Mouse (Mus musculus) cerebral cortex, adult 2 months (tissue): ENCODE data around the gene Stpg4.

Experiments
- WGBS: fragments of 180-500 bp; shearing (Covaris S2); methylation state at CpG from one replicate; pipeline ENCODE4 v1.1.7; 2018; 5-methylcytosine and 5-hydroxymethylcytosine counted together

Gene Stpg4

GRCm38 (mm10) chr17:87378354-87379159 lies 49.0 kb downstream of the Stpg4 start:
- 43% methylated on average over 16 of the region's 16 CpGs for WGBS

- WGBS = 34% methylated on average over 6 of the region's 6 CpGs
These were observed 50.0 kb downstream of the Stpg4 start for GRCm38 (mm10) chr17:87377536-87377935.

DNA sequence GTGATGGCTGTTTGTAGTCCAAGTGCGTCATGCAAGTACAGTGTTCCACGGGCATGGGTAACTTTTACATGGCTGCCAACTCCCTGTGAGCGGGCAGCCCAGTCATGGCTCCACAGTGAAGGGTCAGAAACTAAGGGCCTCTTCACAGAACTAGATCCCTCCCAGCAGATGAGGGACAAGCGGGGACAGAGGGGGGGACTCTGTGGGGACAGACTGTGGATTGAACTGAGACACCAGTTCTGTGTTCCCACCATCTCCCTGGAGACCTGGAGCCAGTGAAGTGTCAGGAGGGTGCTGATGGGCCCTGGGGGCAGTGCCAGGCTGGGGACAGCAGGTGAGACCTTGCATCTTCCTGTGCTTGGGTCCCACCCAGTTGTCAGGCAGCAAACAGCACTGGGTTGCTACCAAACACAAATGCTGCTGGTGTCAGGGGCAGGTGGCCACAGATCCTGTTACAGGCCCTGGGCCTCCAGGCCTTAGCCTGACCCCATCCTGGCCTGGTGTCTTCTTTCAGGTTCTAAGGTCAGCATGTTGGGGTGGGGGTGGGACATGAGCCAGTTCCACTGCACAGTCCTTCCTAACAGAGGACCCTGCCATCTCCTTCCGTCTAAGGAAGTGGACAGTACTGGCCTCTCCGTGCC lies 50.6 kb downstream of the Stpg4 start:
- 84% methylated on average over 6 of the region's 6 CpGs for WGBS

DNA sequence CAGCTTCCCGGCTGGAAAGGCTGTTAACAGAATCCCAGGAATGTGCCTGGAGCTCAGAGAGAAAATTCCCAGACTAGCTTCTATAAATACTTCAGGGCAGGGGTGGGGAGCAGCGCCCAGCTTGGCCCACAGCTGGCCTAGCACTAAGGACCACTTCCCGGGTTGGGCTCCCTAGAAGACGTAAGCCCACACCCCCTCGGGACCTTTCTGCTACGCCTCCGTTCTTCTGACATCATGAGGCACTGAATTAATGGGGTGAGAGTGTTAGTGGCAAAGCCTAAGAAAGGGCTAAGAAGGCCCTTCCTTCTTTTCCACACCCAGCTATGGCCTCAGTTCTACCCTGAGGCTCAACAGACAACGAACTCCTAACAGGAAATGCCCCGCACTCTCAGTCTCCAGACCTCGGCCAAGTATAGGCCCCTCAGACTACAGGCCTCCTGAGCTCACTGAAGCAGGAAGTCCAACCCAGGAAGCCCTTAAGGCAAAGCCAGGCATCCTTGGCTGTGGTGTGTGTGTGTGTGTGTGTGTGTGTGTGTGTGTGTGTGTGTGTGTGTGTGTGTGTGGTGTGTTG lies 51.5 kb downstream of the Stpg4 start:
- whole genome bisulfite sequencing = 64% methylated on average over 10 of the region's 10 CpGs

DNA sequence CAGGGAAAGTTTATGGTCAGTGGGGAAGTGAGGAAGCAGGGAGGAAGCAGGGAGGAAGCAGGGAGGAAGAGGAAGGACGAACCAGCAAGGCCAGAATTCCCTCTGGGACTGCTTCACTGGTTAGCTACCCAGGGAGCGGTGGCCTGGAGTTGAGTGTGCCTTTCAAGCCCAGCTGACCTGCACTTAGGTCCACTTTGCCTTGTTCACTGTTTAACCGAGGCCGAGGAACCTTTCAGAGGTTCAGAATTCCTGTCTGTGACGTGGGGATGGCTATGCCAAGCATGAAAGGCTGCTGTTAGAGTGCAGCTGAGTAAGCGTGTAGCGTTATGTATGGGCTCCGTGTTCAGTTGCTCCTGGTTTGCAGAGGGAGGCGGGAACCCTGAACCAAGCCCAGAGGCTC lies 54.2 kb downstream of the Stpg4 start:
- WGBS = 85% methylated on average over 9 of the region's 9 CpGs

- WGBS = 37% methylated on average over 7 of the region's 7 CpGs
These were observed 55.4 kb downstream of the Stpg4 start for GRCm38 (mm10) chr17:87372189-87372588.

GRCm38 (mm10) chr17:87369270-87369759 lies 58.2 kb downstream of the Stpg4 start:
- 54% methylated on average over 18 of the region's 18 CpGs for WGBS

DNA sequence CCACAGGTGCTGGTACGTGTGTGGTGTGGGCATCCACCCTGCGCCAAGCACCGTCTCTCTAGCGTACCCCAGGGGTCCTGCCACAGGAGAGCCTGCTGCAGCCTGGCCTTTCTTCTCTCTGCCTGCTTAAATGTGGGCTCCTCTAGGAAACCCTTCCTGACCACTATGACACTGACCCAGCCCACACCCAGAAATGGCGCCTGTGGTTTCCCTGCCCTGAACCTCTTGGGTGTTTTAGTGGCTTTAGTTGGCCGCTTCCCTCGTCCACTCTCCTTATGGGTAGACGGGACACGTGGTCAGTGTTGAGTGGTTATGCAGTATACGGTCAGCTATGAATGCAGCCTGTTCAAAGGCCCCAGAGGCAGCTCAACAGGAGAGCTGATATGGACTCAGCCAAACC lies 59.1 kb downstream of the Stpg4 start:
- 89% methylated on average over 10 of the region's 10 CpGs for WGBS

DNA sequence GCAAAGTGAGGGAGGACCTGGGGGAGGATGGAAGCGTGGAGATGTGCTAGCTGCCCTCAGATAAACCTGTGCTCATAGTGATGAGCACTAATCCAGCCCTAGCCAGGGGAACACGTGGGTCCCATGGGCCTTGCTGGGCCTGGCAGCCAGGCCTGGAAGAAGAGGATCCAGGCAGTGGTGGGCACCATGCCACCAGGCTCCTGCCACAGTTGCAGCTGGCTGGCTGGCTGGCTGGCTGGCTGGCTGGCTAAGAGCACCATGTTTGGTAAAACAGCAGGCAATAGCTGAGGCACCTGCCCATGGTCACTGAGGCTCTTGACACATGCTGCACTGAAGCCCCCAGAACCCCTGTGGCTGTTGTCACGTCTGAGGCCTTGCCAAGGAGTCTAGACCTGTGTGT lies 59.9 kb downstream of the Stpg4 start:
- 30% methylated on average over 3 of the region's 3 CpGs for WGBS

- whole genome bisulfite sequencing = 43% methylated on average over 4 of the region's 4 CpGs
These were observed 60.3 kb downstream of the Stpg4 start for GRCm38 (mm10) chr17:87367228-87367627.

DNA sequence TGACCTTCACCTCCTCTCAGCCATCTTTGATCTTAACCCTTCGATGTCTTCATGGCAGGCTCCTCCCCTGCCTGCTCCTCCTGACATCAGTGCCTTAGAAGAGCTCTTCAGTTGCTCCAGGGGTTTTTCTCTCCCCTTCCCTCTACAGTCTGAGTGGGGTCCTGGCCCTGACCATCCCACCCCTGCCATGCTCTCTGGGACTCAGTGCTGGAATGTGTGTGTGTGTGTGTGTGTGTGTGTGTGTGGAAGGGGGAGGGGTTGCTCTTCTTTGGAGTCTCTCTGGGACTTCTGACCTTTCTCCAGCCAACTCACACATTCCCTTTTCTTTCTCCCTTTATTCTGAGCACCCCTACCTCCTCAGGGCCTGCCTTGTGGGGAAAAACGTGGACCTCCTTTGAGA lies 61.0 kb downstream of the Stpg4 start:
- WGBS = 67% methylated on average over 2 of the region's 2 CpGs

GRCm38 (mm10) chr17:87365268-87365667 lies 62.3 kb downstream of the Stpg4 start:
- 77% methylated on average over 8 of the region's 8 CpGs for WGBS

DNA sequence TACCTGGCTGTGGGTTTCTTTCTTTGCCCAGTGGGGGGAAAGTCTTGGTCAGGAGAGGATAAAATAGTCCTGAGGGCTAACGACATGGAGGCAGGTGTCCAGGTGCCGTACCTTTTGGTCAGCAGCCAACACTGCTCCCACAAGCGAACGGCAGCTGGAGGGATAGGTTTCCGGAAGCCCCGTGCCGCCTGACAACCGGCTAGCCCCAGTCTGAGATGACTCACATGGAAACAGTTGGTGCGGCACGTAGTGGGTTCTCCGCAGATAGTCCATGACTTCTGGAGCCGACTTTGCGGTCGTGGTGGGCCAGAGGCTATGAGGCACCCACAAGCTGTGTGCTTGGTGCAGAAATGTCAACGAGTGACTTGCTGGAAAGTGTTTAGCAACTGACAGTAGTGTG lies 63.4 kb downstream of the Stpg4 start:
- 61% methylated on average over 15 of the region's 15 CpGs for WGBS

DNA sequence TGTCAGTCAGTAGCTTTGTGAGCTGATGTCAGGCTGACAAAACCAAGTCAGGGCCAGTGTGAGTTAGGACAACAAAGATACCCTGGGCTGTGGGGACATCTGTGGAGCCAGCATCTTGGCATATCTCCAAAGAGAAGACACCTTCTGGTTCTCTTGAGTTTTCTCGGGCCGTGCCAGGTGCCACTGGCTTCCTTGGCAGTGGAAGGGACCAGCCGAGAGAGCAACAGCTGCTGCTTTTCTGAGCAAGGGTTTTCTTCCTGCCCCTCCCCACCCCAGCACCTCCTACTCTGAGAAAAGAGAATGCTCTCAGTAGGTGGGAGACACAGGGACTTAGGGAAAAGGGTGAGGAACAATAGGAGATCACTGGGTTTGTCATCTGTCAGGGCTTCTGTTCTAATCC lies 66.4 kb downstream of the Stpg4 start:
- WGBS = 55% methylated on average over 3 of the region's 3 CpGs

GRCm38 (mm10) chr17:87357506-87357905 lies 70.0 kb downstream of the Stpg4 start:
- 95% methylated on average over 9 of the region's 9 CpGs for WGBS

DNA sequence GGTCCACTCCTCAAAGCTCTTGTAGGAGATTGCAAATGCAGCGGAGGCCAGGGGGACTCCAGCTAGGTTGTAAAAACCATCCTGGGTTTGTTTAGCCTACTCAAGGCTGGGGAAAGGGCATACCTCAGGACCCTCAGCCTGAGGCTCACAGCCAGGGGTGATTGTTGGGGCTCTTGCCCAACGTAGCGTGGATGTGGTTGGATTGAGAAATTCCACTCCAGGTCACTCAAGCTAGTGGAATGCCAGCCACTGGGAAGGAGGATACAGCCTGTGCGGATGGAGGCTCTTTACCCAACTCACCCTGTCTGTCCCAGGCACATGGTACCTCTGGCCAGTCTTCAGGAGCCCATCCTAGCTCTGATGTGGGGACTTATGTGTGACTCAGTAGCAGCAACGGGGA lies 71.3 kb downstream of the Stpg4 start:
- WGBS = 98% methylated on average over 5 of the region's 5 CpGs

GRCm38 (mm10) chr17:87355456-87355855 lies 72.1 kb downstream of the Stpg4 start:
- 93% methylated on average over 8 of the region's 8 CpGs for WGBS

GRCm38 (mm10) chr17:87353745-87354320 lies 73.7 kb downstream of the Stpg4 start:
- WGBS = 95% methylated on average over 8 of the region's 8 CpGs

DNA sequence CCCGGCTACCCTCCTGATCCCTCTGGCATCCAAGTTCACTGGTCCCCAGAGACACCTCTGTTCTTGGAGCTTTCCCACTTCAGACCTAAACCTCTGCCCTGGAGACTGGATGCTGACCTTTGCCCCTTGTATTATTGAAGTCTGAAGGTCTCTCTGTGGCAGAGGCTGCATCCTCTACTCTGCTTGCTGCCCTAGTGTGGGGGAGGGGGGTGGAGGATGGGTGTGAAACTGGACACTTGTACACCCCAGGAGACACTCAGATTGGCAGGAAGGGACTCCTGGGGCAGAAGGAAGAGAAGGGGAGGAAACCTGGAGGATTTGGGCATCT lies 74.7 kb downstream of the Stpg4 start:
- 81% methylated on average over 1 of the region's 1 CpGs for WGBS

DNA sequence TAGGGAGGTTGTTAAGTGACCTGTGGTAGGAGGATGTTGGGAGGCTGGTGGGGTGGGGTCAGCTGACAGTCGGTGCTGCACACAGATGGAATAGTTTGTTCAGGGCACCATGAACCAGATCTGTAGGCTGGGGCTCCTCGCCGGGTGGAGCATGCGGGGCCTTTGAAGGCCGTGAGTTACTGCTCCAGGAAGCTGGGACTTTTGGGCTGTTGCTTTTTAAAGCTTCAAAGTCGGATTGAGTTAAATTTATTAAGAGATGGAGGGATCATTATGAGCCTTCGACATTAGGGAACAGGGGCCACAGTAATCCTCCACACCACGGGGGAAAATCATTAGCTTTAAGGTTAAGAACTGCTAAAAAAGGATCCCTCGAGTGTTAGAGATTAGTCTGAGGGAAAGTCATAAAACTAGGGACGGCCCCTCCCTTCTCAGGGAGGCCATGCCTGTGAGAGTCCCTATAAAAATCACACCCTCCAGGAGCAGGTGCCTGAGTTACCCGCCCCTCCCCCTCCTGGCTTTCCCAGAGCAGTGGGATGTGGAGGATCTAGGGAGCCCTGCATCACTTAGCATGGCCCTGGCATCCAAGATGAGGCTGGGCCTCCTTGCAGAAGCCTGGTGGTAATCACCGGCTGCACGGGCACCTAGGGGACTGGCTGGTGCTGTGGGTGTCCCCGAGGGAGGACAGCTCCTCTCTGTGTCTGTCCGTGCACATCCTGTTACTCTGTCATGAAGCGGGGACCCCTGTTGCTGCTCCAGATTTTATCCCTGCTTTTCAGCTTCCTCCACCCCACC lies 75.2 kb downstream of the Stpg4 start:
- 70% methylated on average over 16 of the region's 16 CpGs for WGBS

GRCm38 (mm10) chr17:87351241-87352105 lies 76.1 kb downstream of the Stpg4 start:
- 59% methylated on average over 20 of the region's 20 CpGs for WGBS
